Mouse (Mus musculus): Measurements from ENCODE around the gene Vil1. TPM values are rescaled to one million over a fixed set of nuclear protein-coding genes. Genes with fewer than 3 reads are reported as not detected.
A peak's percentile ranks its signal among the peaks of the same experiment; 100 is the strongest.

Gene Vil1
- polyA plus RNA-seq, 1 experiment from 2014 or later = 0.14 TPM

DNA sequence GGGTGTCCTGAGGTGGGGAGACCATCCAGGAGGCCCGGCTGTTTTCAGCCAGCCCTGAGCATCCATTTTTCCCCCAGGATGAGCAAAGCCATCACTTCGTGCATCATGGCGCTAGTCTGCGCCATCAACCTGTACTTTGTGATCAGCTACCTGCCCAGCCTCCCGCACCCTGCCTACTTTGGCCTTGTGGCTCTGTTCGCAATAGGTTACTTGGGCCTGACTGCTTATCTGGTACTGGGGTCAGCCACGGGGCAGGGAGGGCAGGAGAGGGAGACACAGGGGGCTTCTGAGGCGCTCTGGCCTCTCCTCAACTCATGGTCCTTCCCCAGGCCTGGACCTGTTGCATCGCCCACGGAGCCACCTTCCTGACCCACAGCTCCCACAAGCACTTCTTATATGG lies 24.1 kb upstream of the Vil1 start:
- Histone ChIP-seq H3K27me3 (replicated peaks; ENCODE audit: control insufficient read depth, insufficient read depth, low read length) (no peaks in the 10 kb centered on the region), H3K4me2 (ENCODE audit: low read length) (no peak overlapping the region), H3K9me3 (replicated peaks; ENCODE audit: control insufficient read depth, low read length) (no peaks in the 10 kb centered on the region), H3K9ac (ENCODE audit: low read length) (no peak overlapping the region), H3K4me1 (ENCODE audit: control insufficient read depth, insufficient read depth, low read length) (0 out of 2 replicates have a peak, but pooled peaks cover under 1% of the 10 kb centered on the region), H3K27ac (ENCODE audit: low read depth, low read length) (no peak overlapping the region), H3K4me3 (ENCODE audit: low read depth, low read length) (no peak overlapping the region), H3K36me3 (ENCODE audit: control insufficient read depth, insufficient read depth, low read length) (no peaks in the 10 kb centered on the region)
- WGBS = 93% methylated on average over 10 of the region's 10 CpGs
- DNase-seq (ENCODE audit: low spot score) (no peak), ATAC-seq (no peak)

GRCm38 (mm10) chr1:74385531-74385930 lies 23.6 kb upstream of the Vil1 start:
- no peak for ATAC-seq
- no peak for DNase-seq (ENCODE audit: low spot score)

DNA sequence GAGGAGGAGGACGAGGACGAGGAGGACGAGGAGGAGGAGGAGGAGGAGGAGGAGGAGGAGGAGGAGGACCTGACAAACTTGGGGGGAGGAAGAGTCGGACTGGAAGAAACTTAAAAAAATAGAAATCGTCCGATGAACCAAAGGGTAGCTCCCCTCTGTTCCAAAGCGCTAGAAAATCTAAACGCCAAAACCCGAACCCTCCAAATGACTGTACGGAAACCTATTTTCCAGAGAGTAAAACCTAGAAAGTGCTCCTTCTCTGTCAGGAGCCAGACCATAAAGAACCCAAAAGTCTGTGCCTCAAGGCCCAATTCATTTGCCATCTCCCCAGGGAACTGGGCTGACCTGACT lies 22.8 kb upstream of the Vil1 start:
- no peaks in the 10 kb centered on the region for H3K9me3 ChIP-seq (replicated peaks; ENCODE audit: control insufficient read depth, low read length)
- peak overlapping the region; percentile 73 for H3K9ac ChIP-seq (ENCODE audit: low read length)
- ATAC-seq = no peak
- no peak for DNase-seq (ENCODE audit: low spot score)
- H3K27me3 ChIP-seq (replicated peaks; ENCODE audit: control insufficient read depth, insufficient read depth, low read length) = 0 out of 2 replicates have a peak, but pooled peaks cover 6% of the 10 kb centered on the region
- H3K27ac ChIP-seq (ENCODE audit: low read depth, low read length) = peak overlapping the region; percentile 93
- H3K4me1 ChIP-seq (ENCODE audit: control insufficient read depth, insufficient read depth, low read length) = peaks cover 4% of the 10 kb centered on the region; the same call in 1 of the 2 replicates
- WGBS = 65% methylated on average over 7 of the region's 10 CpGs
- H3K4me2 ChIP-seq (ENCODE audit: low read length) = peak overlapping the region; percentile 65
- H3K36me3 ChIP-seq (ENCODE audit: control insufficient read depth, insufficient read depth, low read length) = no peaks in the 10 kb centered on the region
- H3K4me3 ChIP-seq (ENCODE audit: low read depth, low read length) = peak overlapping the region; percentile 58

More at GRCm38 (mm10) chr1:74385531-74385930, 23.6 kb upstream of the Vil1 start:
- Histone ChIP-seq H3K27ac (ENCODE audit: low read depth, low read length) (no peak overlapping the region), H3K9ac (ENCODE audit: low read length) (no peak overlapping the region), H3K36me3 (ENCODE audit: control insufficient read depth, insufficient read depth, low read length) (no peaks in the 10 kb centered on the region), H3K4me1 (ENCODE audit: control insufficient read depth, insufficient read depth, low read length) (0 out of 2 replicates have a peak, but pooled peaks cover 2% of the 10 kb centered on the region), H3K27me3 (replicated peaks; ENCODE audit: control insufficient read depth, insufficient read depth, low read length) (0 out of 2 replicates have a peak, but pooled peaks cover 2% of the 10 kb centered on the region), H3K9me3 (replicated peaks; ENCODE audit: control insufficient read depth, low read length) (no peaks in the 10 kb centered on the region), H3K4me3 (ENCODE audit: low read depth, low read length) (no peak overlapping the region), H3K4me2 (ENCODE audit: low read length) (no peak overlapping the region)
- 90% methylated on average over 8 of the region's 8 CpGs for WGBS

DNA sequence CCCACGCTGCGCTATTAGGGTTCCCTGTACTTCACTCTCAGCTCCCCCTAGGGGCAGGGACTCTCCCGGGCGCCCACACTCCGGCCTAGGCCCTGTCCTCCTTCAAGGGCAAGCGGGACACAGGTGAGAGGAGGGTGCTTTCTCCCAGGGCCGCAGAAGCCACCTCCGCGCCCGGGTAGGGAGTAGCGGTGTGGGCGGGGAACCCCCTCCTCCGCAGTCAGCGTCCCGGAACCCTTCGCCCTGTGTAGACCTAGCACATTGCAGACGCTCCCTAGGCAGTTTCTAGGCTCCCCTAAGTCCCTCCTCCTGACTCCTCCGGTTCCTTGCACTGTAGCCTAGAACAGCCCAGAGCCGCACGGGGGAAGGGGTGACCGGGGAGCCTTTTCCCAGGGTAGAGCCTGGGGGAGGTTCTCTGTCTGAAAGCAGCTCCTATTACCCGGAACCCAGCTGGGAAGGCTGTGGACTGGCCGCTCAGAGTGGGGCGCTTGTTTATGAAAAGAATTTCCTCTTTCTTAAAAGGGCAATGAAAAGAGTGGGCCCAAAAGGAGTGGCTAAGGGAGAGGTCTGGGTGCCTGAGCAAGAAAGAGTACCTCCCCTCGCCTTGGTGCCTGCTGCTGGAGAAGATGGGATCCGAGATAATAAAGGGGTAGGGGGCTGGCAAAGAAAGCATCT lies 22.3 kb upstream of the Vil1 start:
- ATAC-seq (peak; percentile 88), DNase-seq (ENCODE audit: low spot score) (peak; percentile 96)
- Histone ChIP-seq H3K9ac (ENCODE audit: low read length) (peak overlapping the region; percentile 73), H3K27ac (ENCODE audit: low read depth, low read length) (peak overlapping the region; percentile 93), H3K4me2 (ENCODE audit: low read length) (peak overlapping the region; percentile 65), H3K9me3 (replicated peaks; ENCODE audit: control insufficient read depth, low read length) (no peaks in the 10 kb centered on the region), H3K36me3 (ENCODE audit: control insufficient read depth, insufficient read depth, low read length) (no peaks in the 10 kb centered on the region), H3K27me3 (replicated peaks; ENCODE audit: control insufficient read depth, insufficient read depth, low read length) (0 out of 2 replicates have a peak, but pooled peaks cover 6% of the 10 kb centered on the region), H3K4me1 (ENCODE audit: control insufficient read depth, insufficient read depth, low read length) (peaks cover 4% of the 10 kb centered on the region; the same call in 1 of the 2 replicates), H3K4me3 (ENCODE audit: low read depth, low read length) (peak overlapping the region; percentile 58)
- WGBS = 0% methylated on average over 26 of the region's 26 CpGs

DNA sequence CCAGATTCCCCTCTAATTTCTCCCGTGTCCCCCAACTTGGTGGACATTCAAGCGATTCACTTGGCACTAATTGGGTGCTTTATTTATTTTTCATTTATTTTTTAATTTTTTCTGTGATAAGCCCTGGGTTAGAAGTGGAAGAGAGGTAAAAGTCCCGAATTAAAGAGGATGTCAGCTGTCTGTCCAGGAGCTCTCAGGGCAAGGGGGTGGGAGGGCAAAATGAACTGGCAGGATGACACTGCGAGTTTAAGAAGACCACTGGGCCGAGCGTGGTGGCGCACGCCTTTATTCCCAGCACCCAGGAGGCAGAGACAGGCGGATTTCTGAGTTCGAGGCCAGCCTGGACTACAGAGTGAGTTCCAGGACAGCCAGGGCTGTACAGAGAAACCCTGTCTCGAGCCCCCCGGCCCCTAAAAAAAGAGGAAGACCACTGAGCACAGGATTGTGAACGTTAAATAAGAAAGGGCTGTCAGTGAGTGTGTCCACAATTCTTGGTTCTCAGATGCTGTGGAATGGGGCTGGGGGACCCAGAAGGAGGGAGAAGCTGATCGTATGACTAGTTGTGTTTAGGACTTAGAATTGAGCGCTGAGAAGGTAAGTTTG lies 21.7 kb upstream of the Vil1 start:
- DNase-seq (ENCODE audit: low spot score) (no peak), ATAC-seq (no peak)
- H3K4me2 ChIP-seq (ENCODE audit: low read length) = peak overlapping the region; percentile 65
- WGBS = 53% methylated on average over 15 of the region's 15 CpGs
- H3K27ac ChIP-seq (ENCODE audit: low read depth, low read length) = no peak overlapping the region
- H3K36me3 ChIP-seq (ENCODE audit: control insufficient read depth, insufficient read depth, low read length) = no peaks in the 10 kb centered on the region
- peak overlapping the region; percentile 58; the same call in 1 of the 2 replicates for H3K4me3 ChIP-seq (ENCODE audit: low read depth, low read length)
- H3K9me3 ChIP-seq (replicated peaks; ENCODE audit: control insufficient read depth, low read length) = no peaks in the 10 kb centered on the region
- peak overlapping the region; percentile 73 for H3K9ac ChIP-seq (ENCODE audit: low read length)
- H3K4me1 ChIP-seq (ENCODE audit: control insufficient read depth, insufficient read depth, low read length) = peaks cover 4% of the 10 kb centered on the region; the same call in 1 of the 2 replicates
- 0 out of 2 replicates have a peak, but pooled peaks cover 6% of the 10 kb centered on the region for H3K27me3 ChIP-seq (replicated peaks; ENCODE audit: control insufficient read depth, insufficient read depth, low read length)

- H3K4me1 ChIP-seq (ENCODE audit: control insufficient read depth, insufficient read depth, low read length) = peaks cover 4% of the 10 kb centered on the region; the same call in 1 of the 2 replicates
- H3K27ac ChIP-seq (ENCODE audit: low read depth, low read length) = no peak overlapping the region
- no peaks in the 10 kb centered on the region for H3K9me3 ChIP-seq (replicated peaks; ENCODE audit: control insufficient read depth, low read length)
- H3K27me3 ChIP-seq (replicated peaks; ENCODE audit: control insufficient read depth, insufficient read depth, low read length) = 0 out of 2 replicates have a peak, but pooled peaks cover 6% of the 10 kb centered on the region
- DNase-seq (ENCODE audit: low spot score) = no peak
- H3K9ac ChIP-seq (ENCODE audit: low read length) = no peak overlapping the region
- ATAC-seq = no peak
- H3K36me3 ChIP-seq (ENCODE audit: control insufficient read depth, insufficient read depth, low read length) = no peaks in the 10 kb centered on the region
- no peak overlapping the region for H3K4me3 ChIP-seq (ENCODE audit: low read depth, low read length)
- WGBS = 67% methylated on average over 7 of the region's 7 CpGs
- no peak overlapping the region for H3K4me2 ChIP-seq (ENCODE audit: low read length)
Measured at GRCm38 (mm10) chr1:74388398-74388920, 20.7 kb upstream of the Vil1 start.

- DNase-seq (ENCODE audit: low spot score) = no peak
- H3K9ac ChIP-seq (ENCODE audit: low read length) = no peak overlapping the region; the same call in 1 of the 2 replicates
- 7% methylated on average over 29 of the region's 29 CpGs for WGBS
Measured at GRCm38 (mm10) chr1:74389831-74390286, 19.3 kb upstream of the Vil1 start.

DNA sequence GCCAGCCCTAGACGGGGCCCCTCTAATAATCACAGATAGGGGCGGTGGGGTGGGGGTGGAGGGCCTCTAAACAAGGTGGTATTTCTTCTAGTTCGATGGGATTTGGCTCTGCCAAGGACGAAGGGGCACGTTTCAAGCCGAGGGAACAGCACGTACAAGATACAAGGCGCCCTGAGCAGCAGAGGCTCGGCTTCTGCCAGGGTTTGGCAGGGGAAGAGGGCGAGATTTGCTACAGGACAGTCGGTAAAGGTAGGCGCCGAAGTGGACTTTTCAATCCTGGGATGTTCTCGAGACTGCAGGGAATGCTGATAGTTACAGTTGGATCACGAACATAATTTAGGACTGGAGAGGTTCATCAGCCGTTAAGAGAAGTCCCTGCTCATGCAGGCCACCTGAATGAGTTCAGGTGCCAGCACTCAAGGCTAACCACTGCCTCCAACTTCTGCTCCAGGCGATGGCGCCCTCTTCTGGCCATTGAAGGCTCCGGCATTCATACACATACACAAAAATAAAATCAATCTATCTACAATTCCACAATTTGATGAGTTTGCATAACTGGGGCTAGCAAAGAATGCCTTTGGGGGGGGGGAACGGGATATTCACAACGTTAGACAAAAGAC lies 18.8 kb upstream of the Vil1 start:
- H3K4me1 ChIP-seq (ENCODE audit: control insufficient read depth, insufficient read depth, low read length) = peaks cover 4% of the 10 kb centered on the region; the same call in 1 of the 2 replicates
- ATAC-seq (no peak), DNase-seq (ENCODE audit: low spot score) (peak; percentile 51)
- no peak overlapping the region; the same call in 1 of the 2 replicates for H3K9ac ChIP-seq (ENCODE audit: low read length)
- H3K36me3 ChIP-seq (ENCODE audit: control insufficient read depth, insufficient read depth, low read length) = peaks cover 14% of the 10 kb centered on the region
- H3K4me3 ChIP-seq (ENCODE audit: low read depth, low read length) = peak overlapping the region; percentile 2; the same call in 1 of the 2 replicates
- 0 out of 2 replicates have a peak, but pooled peaks cover 6% of the 10 kb centered on the region for H3K27me3 ChIP-seq (replicated peaks; ENCODE audit: control insufficient read depth, insufficient read depth, low read length)
- H3K27ac ChIP-seq (ENCODE audit: low read depth, low read length) = no peak overlapping the region
- H3K4me2 ChIP-seq (ENCODE audit: low read length) = peak overlapping the region; percentile 93
- no peaks in the 10 kb centered on the region for H3K9me3 ChIP-seq (replicated peaks; ENCODE audit: control insufficient read depth, low read length)
- WGBS = 6% methylated on average over 21 of the region's 21 CpGs

More at GRCm38 (mm10) chr1:74389831-74390286, 19.3 kb upstream of the Vil1 start:
- H3K27me3 ChIP-seq (replicated peaks; ENCODE audit: control insufficient read depth, insufficient read depth, low read length) = 0 out of 2 replicates have a peak, but pooled peaks cover 6% of the 10 kb centered on the region
- no peak overlapping the region for H3K27ac ChIP-seq (ENCODE audit: low read depth, low read length)
- peak overlapping the region; percentile 2; the same call in 1 of the 2 replicates for H3K4me3 ChIP-seq (ENCODE audit: low read depth, low read length)
- peaks cover 4% of the 10 kb centered on the region; the same call in 1 of the 2 replicates for H3K4me1 ChIP-seq (ENCODE audit: control insufficient read depth, insufficient read depth, low read length)
- peaks cover 9% of the 10 kb centered on the region for H3K36me3 ChIP-seq (ENCODE audit: control insufficient read depth, insufficient read depth, low read length)
- no peak for ATAC-seq
- no peaks in the 10 kb centered on the region for H3K9me3 ChIP-seq (replicated peaks; ENCODE audit: control insufficient read depth, low read length)
- H3K4me2 ChIP-seq (ENCODE audit: low read length) = peak overlapping the region; percentile 93
